Mouse (Mus musculus) forebrain, embryonic 14.5 days (tissue): ENCODE results near the gene Armcx2. TPM values are rescaled to one million over a fixed set of nuclear protein-coding genes. Genes with fewer than 3 reads are reported as not detected.
"Not testable (repeated sequence)": the region's sequence is repeated elsewhere in the genome, so short reads cannot be mapped to it uniquely, and the experiment has no call there.

Experiments
- ATAC-seq: fragments of 200-750 bp; cut with Nextera tagmentation; 2 replicates; pipeline ENCODE4 v1.8.0; 2017; ENCODE audit warnings: mild to moderate bottlenecking, moderate library complexity
- DNase-seq: peaks from one replicate; pipeline ENCODE4 v3.0.0-alpha.2; 2015; ENCODE audit warnings: low spot score
- H3K27ac ChIP-seq: fragments of 300-500 bp; sonication (generic); 2 replicates; pipeline ENCODE4 v1.5.1; 2014; ENCODE audit warnings: low read depth, mild to moderate bottlenecking, control low read depth, low read length, moderate library complexity
- H3K27me3 ChIP-seq: fragments of 300-500 bp; sonication (generic); replicated peaks from 2 replicates; pipeline ENCODE4 v1.6.1; 2014; ENCODE audit warnings: low read length, control low read depth, mixed read lengths; ENCODE audit not compliant: control insufficient read depth, insufficient read depth
- H3K36me3 ChIP-seq: fragments of 300-500 bp; sonication (generic); 2 replicates; pipeline ENCODE4 v1.6.1; 2014; ENCODE audit warnings: low read length, control low read depth; ENCODE audit not compliant: control insufficient read depth, insufficient read depth
- H3K4me1 ChIP-seq: fragments of 300-500 bp; sonication (generic); 2 replicates; pipeline ENCODE4 v1.6.1; 2014; ENCODE audit warnings: antibody characterized with exemption, low read length, control low read depth; ENCODE audit not compliant: control insufficient read depth, insufficient read depth
- H3K4me2 ChIP-seq: fragments of 300-500 bp; sonication (generic); 2 replicates; pipeline ENCODE4 v1.6.1; 2014; ENCODE audit warnings: mild to moderate bottlenecking, control low read depth, low read length
- H3K4me3 ChIP-seq: fragments of 300-500 bp; sonication (generic); 2 replicates; pipeline ENCODE4 v1.5.1; 2014; ENCODE audit warnings: low read depth, low read length, control low read depth
- H3K9ac ChIP-seq: fragments of 300-500 bp; sonication (generic); 2 replicates; pipeline ENCODE4 v1.6.1; 2014; ENCODE audit warnings: mild to moderate bottlenecking, low read length, control low read depth, moderate library complexity
- H3K9me3 ChIP-seq: fragments of 300-500 bp; sonication (generic); replicated peaks from 2 replicates; pipeline ENCODE4 v1.6.1; 2016; ENCODE audit warnings: low read length, control low read depth, mixed read lengths; ENCODE audit not compliant: control insufficient read depth
- WGBS: fragments of 180-500 bp; shearing (Covaris S2); extraction: QIAGEN DNeasy Blood & Tissue Kit; methylation state at CpG from one replicate; pipeline ENCODE4 v1.1.7; 2014; 5-methylcytosine and 5-hydroxymethylcytosine counted together
- polyA plus RNA-seq: library from polyadenylated mRNA; unstranded; fragments of >200 nt; fragmentation: Nextera tagmentation; extraction: Ambion mirVana; gene quantifications from 2 replicates; pipeline ENCODE4 v1.2.1, GENCODE M21; 2014

Gene Armcx2
- 72.1 and 73.4 TPM in 2 replicates for polyA plus RNA-seq

DNA sequence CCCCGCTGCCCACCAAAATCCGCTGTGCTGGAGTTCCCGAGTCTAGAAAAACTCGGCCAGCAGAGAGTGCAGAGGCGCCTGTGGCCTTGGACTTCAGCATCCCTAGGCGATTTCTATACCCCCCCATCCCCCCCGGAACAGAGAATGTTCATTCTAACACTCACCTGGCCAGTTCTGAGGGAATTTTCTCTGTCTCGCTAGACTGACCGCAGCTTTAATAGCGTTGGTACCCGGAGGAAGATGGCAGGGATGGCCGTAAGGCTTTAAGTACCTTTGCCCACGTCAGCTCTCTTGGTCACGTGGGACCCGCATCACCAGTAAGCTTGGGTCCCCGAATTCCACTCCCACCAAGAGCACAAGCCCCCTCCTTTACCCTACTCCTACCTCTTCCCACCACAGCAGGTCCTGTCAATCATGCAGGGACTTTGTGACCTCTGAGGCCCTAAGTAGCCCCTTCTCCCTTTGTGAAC lies at the start of gene Armcx2:
Armcx2 (minus strand) TSS at position 467 of the 470 bp plus-strand sequence.
- ATAC-seq, result peak; percentile 94
- H3K36me3 ChIP-seq, result peaks cover 22% of the 10 kb centered on the region
- 18% methylated on average over 16 of the region's 16 CpGs for WGBS

DNA sequence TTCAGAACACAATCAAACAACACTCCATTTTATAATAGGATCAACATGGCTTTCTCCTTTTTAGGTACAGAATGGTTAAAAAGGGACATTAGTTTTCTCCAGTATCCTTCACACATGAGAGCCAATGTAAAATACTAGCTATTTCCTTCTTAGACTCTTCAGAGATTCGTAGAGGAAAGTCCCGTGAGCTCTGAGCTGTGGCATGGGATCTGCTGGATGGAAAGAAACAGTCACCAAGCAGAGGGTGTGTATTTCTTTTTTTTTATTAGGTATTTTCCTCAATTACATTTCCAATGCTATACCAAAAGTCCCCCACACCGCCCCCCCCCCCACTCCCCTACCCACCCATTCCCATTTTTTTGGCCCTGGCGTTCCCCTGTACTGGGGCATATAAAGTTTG lies 40.6 kb upstream of the Armcx2 start:
- Histone ChIP-seq H3K27me3 (no peaks in the 10 kb centered on the region), H3K4me3 (no peak overlapping the region), H3K4me2 (no peak overlapping the region), H3K4me1 (no peaks in the 10 kb centered on the region), H3K27ac (no peak overlapping the region), H3K36me3 (no peaks in the 10 kb centered on the region), H3K9me3 (no peaks in the 10 kb centered on the region), H3K9ac (no peak overlapping the region)
- DNase-seq, result no peak
- ATAC-seq, result no peak
- 63% methylated on average over 3 of the region's 4 CpGs for WGBS

More for the DNA sequence above, at the start of gene Armcx2:
- H3K27me3 ChIP-seq, result no peaks in the 10 kb centered on the region
- H3K4me2 ChIP-seq, result peak within 1 kb of the TSS; percentile 43
- H3K27ac ChIP-seq, result peak within 1 kb of the TSS; percentile 89
- no peaks in the 10 kb centered on the region for H3K9me3 ChIP-seq
- H3K9ac ChIP-seq, result peak within 1 kb of the TSS; percentile 75
- H3K4me1 ChIP-seq, result no peaks in the 10 kb centered on the region
- H3K4me3 ChIP-seq, result peak within 1 kb of the TSS; percentile 55
- DNase-seq, result peak; percentile 87

DNA sequence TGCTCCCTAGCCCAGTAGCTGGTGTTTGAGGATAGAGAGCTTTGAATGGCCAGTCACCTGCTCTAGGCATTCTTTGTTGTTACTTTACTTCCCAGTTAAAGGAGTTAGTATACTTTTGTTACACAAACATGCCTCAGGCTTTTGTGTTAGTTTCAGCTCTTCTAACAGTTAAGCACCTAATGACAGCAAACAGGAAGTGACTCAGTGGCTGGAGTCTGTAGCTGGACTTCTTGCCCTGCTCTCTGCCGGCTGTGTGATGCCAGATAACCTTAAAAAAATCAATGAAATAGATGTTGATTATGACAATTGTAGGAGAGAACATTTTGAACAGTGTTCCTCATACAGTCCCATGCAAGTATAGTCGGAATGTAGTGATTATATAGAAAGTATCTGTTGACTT lies 35.4 kb upstream of the Armcx2 start:
- no peak for DNase-seq
- Histone ChIP-seq H3K4me1 (no peaks in the 10 kb centered on the region), H3K4me3 (no peak overlapping the region), H3K9me3 (no peaks in the 10 kb centered on the region), H3K9ac (no peak overlapping the region), H3K27ac (no peak overlapping the region), H3K4me2 (no peak overlapping the region), H3K36me3 (no peaks in the 10 kb centered on the region), H3K27me3 (no peaks in the 10 kb centered on the region)
- WGBS, result 67% methylated on average over 2 of the region's 2 CpGs
- no peak for ATAC-seq

DNA sequence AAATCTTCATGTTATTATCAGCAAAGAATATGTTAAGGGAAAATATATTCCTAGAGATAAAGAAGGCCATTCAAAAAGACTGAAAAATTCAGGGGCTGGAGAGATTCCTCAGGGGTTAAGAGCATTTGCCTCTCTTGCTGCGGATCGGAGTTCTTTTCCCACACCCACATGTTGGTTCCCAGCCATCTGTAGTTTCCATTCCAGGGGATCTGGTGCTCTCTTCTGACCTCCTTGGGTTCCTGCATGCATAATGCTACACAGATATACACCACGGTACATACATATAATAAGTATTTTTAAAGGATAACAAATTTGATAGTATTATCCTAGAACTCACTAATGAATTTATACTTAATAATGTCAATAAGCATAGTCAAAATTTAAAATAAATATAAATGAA lies 21.5 kb upstream of the Armcx2 start:
- Histone ChIP-seq H3K9ac (no peak overlapping the region), H3K4me3 (no peak overlapping the region), H3K9me3 (no peaks in the 10 kb centered on the region), H3K4me1 (no peaks in the 10 kb centered on the region), H3K36me3 (no peaks in the 10 kb centered on the region), H3K4me2 (no peak overlapping the region), H3K27ac (no peak overlapping the region), H3K27me3 (no peaks in the 10 kb centered on the region)
- ATAC-seq (no peak), DNase-seq (no peak)
- 51% methylated on average over 3 of the region's 3 CpGs for WGBS

DNA sequence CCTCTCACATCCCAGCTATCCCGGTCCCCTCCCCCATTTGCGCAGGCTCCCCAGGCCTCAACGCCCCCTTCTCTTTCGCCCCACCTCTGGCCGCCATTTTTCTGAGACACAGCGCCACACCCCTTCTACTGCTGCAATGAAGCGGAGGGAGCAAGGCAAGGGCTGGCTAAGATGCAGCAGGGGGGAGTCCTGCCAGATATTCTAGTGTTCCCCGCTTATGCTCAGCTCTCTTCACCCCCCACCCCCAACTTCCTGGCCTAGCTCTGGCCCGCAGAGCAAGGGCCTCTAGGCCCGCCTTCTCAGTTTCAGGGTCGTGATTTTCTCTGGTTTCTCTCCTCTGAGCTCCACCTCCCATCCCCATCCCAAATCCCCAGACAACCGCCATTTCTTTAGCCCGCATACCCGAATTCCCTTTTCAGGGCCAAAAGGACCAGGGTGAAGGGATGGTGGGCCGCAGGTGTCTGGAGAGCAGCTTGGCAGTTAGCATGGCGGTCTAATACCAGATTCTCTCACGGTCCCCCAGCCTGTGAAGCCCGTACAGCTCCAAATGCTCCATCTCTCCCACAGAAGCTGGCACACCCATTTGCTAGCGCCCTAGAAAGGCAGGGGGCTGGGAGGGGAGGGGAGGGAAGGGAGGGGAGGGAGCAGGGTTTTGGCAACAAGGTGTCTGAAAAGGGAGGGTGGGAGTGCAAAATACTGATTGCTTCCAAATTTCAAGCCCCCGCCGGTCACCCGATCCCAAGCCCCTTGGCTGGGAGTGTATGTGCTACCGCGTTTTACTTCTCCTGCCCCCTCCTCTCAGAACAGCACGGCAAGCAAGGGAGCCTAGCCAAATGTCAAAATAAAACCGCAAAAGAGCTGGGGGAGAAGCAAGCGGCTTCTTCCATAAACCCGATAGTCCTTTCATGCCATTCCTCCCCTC lies 927 bp downstream of the Armcx2 start:
- no peaks in the 10 kb centered on the region for H3K9me3 ChIP-seq
- H3K27me3 ChIP-seq, result no peaks in the 10 kb centered on the region
- H3K27ac ChIP-seq, result peak overlapping the region; percentile 89
- ATAC-seq, result peak; percentile 83
- peak overlapping the region; percentile 55 for H3K4me3 ChIP-seq
- peaks cover 22% of the 10 kb centered on the region for H3K36me3 ChIP-seq
- H3K9ac ChIP-seq, result peak overlapping the region; percentile 75
- peak; percentile 74 for DNase-seq
- no peaks in the 10 kb centered on the region for H3K4me1 ChIP-seq
- 28% methylated on average over 28 of the region's 28 CpGs for WGBS
- peak overlapping the region; percentile 43 for H3K4me2 ChIP-seq

DNA sequence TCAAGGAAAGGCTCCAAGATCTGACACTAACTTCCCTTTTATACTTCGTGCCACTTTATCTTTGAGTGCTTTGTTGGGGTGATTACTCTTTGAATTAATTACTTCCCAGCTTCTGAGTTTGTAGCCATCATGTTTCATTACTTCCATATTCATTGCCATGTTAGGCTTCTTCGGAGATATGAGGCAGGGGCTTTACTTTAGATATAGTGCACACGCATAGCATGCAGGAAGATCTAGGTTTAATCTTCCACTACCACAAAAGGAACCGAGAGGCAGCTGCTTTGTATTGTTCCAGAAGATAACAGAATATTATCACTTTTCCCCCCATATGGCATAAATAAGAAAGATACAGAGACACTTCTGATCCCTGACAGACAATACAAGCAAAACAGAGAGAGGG lies 21.3 kb downstream of the Armcx2 start:
- WGBS, result 72% methylated on average over 4 of the region's 4 CpGs
- ATAC-seq, result no peak

DNA sequence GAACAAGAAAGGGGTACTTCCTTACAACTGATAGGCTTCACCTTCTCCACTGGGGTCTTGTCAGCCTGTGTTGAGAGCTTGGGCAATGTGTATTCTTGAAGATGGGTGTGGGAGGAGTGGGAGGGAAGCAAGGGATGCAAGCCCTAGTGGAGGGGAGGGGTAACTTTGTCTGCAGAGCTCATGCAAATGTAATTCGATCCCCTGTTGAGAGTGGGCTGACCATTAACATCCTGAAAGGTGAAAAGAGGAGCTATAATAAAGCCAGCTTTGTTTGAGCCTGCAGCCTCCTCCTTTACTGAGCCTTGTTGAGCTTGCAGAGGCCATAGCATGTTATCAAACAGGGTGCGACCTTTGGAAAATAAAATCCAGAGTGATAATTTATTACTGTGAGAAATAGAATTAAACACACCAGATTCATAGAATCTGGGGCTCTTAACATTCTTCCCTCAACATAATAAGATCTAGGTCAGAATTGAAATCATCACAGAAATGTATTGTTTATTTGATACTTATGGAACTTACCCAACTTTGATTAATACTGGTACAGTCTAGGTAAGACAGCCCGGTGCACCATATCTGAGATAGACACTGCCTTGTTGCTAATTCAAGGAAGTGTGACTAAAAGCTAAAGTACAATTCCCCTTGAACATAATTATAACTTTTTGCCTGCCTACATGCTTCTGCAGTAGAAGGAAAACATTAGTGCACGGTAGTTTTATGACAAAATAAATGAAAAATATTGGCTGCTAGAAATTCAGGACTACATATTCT lies 45.4 kb downstream of the Armcx2 start:
- DNase-seq, H3K4me2 ChIP-seq, H3K9ac ChIP-seq, H3K27me3 ChIP-seq, ATAC-seq, H3K4me3 ChIP-seq, H3K27ac ChIP-seq, H3K9me3 ChIP-seq, H3K4me1 ChIP-seq, H3K36me3 ChIP-seq: not testable (repeated sequence)
- 39% methylated on average over 4 of the region's 4 CpGs for WGBS

More for the DNA sequence above, 21.3 kb downstream of the Armcx2 start:
- H3K4me1 ChIP-seq, result no peaks in the 10 kb centered on the region
- H3K9me3 ChIP-seq, result no peaks in the 10 kb centered on the region
- no peaks in the 10 kb centered on the region for H3K27me3 ChIP-seq
- DNase-seq, result no peak
- H3K4me2 ChIP-seq, result no peak overlapping the region
- H3K27ac ChIP-seq, result no peak overlapping the region
- H3K4me3 ChIP-seq, result no peak overlapping the region
- no peaks in the 10 kb centered on the region for H3K36me3 ChIP-seq
- no peak overlapping the region for H3K9ac ChIP-seq

DNA sequence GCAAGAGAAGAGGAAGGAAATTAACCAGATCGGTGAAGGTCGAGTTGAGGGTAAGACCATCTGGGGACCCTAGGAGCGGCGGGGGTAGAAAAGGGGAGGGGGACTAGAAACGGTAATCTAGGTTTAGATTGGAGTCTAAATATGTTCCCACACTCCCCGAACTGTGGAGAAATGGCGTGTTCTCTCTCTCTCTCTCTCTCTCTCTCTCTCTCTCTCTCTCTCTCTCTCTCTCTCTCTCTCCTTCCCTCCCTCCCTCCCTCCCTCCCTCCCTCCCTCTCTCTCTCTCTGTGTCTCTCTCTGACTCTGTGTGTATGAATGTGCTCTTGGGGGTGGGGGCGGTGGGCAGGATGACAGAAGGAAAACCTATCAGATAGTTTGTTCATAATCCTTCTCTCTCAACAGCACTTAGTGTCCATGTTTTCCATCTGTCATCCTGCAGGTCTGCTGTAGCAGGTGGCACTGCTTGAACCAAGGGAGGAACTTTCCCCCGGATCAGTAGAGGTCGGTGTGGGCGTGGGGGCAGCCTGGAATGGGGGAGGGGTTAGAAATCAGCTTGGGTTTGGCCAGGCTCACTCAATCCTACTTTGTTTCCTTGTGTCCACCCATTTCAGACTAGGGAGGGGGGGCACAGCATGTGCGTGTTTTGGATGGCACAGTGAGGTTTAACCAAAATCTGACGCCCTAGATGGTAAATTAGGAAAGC lies 51.6 kb downstream of the Armcx2 start:
- DNase-seq, result peak; percentile 21
- H3K9me3 ChIP-seq, result no peaks in the 10 kb centered on the region
- no peaks in the 10 kb centered on the region for H3K27me3 ChIP-seq
- H3K4me1 ChIP-seq, result no peaks in the 10 kb centered on the region
- H3K4me2 ChIP-seq, result peak overlapping the region; percentile 54
- no peak overlapping the region; the same call in 1 of the 2 replicates for H3K27ac ChIP-seq
- WGBS, result 35% methylated on average over 13 of the region's 13 CpGs
- H3K36me3 ChIP-seq, result no peaks in the 10 kb centered on the region
- H3K4me3 ChIP-seq, result peak overlapping the region; percentile 45
- ATAC-seq, result 0 out of 2 replicates have a peak, but pooled peaks have one; percentile 37
- peak overlapping the region; percentile 80 for H3K9ac ChIP-seq
